Mouse (Mus musculus): ENCODE data around the gene Stk40. TPM values are rescaled to one million over a fixed set of nuclear protein-coding genes. Genes with fewer than 3 reads are reported as not detected.

Stk40 gene
- total RNA-seq, 2 experiments from 2014 or later: 25.9 to 30.5 TPM

Other genes starting within 250 kb of the Stk40 start
- 1 to 10 TPM; 2.0 to 2.3 TPM for gene Csf3r, start 79.4 kb upstream of the Stk40 start, total RNA-seq (2021)
- 10 to 100 TPM; 72.5 to 73.9 TPM for gene Mrps15, start 57.0 kb upstream of the Stk40 start, total RNA-seq (2021)
- 10 to 100 TPM; 12.3 to 15.7 TPM for gene Oscp1, start 45.4 kb upstream of the Stk40 start, total RNA-seq (2021)
- gene Lsm10, start 7.3 kb upstream of the Stk40 start, total RNA-seq (2021): 10 to 100 TPM; 26.7 to 27.1 TPM
- gene Eva1b, start 43.8 kb downstream of the Stk40 start, total RNA-seq (2021): 10 to 100 TPM; 67.2 to 69.6 TPM
- 1 to 10 TPM; 4.2 to 4.3 TPM for gene Sh3d21, start 59.5 kb downstream of the Stk40 start, total RNA-seq (2021)
- gene Thrap3, start 98.8 kb downstream of the Stk40 start, total RNA-seq (2021): 100 to 1,000 TPM; 319 to 332 TPM
- 10 to 100 TPM; 64.1 to 70.7 TPM for gene Map7d1, start 152.4 kb downstream of the Stk40 start, total RNA-seq (2021)
- gene Trappc3, start 158.4 kb downstream of the Stk40 start, total RNA-seq (2021): 10 to 100 TPM; 70.0 to 75.4 TPM
- gene Col8a2, start 182.8 kb downstream of the Stk40 start, total RNA-seq (2021): 10 to 100 TPM in 1 of 2 experiments, 1 to 10 TPM in 1; 9.3 to 12.8 TPM
- gene Adprhl2, start 217.7 kb downstream of the Stk40 start, total RNA-seq (2021): 10 to 100 TPM; 41.3 to 42.0 TPM
- 1 to 10 TPM; 4.0 to 5.0 TPM for gene Tekt2, start 221.7 kb downstream of the Stk40 start, total RNA-seq (2021)